Mouse (Mus musculus) erythroblast, embryonic 14.5 days (primary cell): ENCODE measurements around the gene Nup214.

Experiments
- GATA1 ChIP-seq: IDR thresholded peaks from 2 replicates; pipeline ENCODE4 v1.6.1; 2012; ENCODE audit warnings: low read length, inconsistent platforms, mixed read lengths
- TAL1 ChIP-seq: IDR thresholded peaks from 3 replicates; pipeline ENCODE4 v1.6.1; 2012; ENCODE audit warnings: low read length, inconsistent platforms, mixed read lengths

DNA sequence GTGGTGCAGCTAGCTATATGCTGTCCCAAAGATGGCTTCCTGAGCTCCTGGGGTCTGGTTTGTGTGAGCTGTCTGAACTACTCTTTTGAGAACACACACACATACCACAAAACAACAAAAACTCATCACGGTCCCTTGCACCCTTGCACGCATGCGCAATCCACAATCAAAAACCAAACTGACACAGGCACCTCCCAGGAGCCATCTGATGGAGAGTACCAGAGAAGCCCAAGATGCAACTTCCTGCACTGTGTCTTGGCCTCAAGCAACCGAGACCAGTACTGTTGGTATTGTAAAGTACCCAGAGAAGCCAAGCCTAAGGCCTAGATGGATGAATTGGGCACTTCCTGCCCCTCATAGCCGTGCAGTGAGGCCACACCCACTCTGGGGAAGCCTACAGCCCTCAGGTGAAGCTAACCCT is 91.1 kb downstream of the Nup214 start:
- TF ChIP-seq TAL1 (no peak), GATA1 (no peak)
